ENCODE assay signal across 19 mouse cellular contexts in the genomic region with DNA sequence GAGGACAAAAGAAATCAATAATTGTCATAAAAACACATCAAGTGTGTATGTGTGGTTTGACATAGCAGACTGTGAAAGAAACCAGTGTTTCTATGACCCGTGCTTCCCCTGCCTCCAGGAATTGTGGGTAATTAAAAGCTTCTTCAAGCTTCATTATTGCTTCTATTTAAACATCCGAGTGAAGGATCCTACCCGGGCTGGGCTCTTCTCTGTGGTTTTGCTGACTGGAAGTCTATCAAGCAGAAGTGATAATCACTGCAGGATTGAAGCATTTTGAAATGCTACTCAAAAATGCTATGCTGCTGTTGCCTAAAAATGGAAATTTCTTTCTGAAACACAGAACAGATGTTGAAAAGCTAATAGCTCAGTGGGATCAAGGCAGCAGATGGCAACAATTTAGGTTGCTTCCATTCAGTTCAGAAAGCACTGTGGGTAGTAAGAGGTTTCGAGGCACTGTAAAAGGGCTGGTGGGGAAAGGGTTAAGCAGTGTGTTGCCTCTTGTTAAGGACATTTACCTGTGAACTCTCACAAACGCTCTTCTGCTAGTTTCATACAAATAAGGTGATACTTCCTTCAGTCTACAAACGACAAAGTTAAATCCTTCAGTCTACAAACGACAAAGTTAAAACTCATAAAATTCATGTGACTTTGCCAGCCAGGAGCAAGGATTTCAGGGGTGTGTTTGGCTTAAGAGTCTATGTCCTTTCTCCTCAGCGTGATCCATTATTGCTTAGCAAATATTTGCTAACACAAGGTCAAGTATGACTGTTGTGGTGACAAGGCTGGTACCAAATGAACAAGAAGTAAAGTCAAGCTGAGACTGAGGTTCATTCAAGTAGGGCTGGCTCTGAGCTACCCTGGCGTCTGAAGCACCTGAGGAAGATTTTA. TPM values are rescaled to one million over a fixed set of nuclear protein-coding genes. Genes with fewer than 3 reads are reported as not detected.
DNase-seq lines count a peak whose midpoint lies in the region; ATAC-seq and TF ChIP-seq lines count a peak whose summit lies in the region.
"Had no signal": no experiment of that assay in that cellular context is flagged by ENCODE, and none has a peak within 500 bp of the region (broad histone marks: within the 10 kb centered on the region; RNA-seq: fewer than 3 reads in every experiment).

No protein-coding gene starts in this region.

- H3K4me3 ChIP-seq in forebrain, embryonic 14.5 days (ENCODE audit: low read depth, low read length) = no peak overlapping the region
- no peak overlapping the region for H3K4me3 ChIP-seq in forebrain, embryonic 12.5 days (replicated peaks)
- H3K4me3 ChIP-seq in lung, postnatal 0 days (ENCODE audit: low read depth, low read length) = no peak overlapping the region
- H3K4me3 ChIP-seq in stomach, embryonic 16.5 days (replicated peaks; ENCODE audit: low read length) = no peak overlapping the region
- no peak overlapping the region for H3K4me3 ChIP-seq in midbrain, embryonic 15.5 days
- H3K4me3 ChIP-seq: heart, embryonic 13.5 days had no signal

- H3K4me2 ChIP-seq in forebrain, embryonic 14.5 days (ENCODE audit: low read length) = no peak overlapping the region
- H3K4me2 ChIP-seq in forebrain, embryonic 12.5 days = no peak overlapping the region
- H3K4me2 ChIP-seq in lung, postnatal 0 days (replicated peaks; ENCODE audit: low read depth, low read length) = no peak overlapping the region
- no peak overlapping the region for H3K4me2 ChIP-seq in stomach, embryonic 16.5 days (ENCODE audit: low read depth, low read length)
- H3K4me2 ChIP-seq in midbrain, embryonic 15.5 days = no peak overlapping the region
- H3K4me2 ChIP-seq: heart, embryonic 13.5 days had no signal

- 68% methylated on average over 9 of the region's 9 CpGs for WGBS in forebrain, embryonic 14.5 days
- 70% methylated on average over 9 of the region's 9 CpGs for WGBS in forebrain, embryonic 12.5 days
- WGBS in lung, postnatal 0 days = 53% methylated on average over 9 of the region's 9 CpGs
- 47% methylated on average over 9 of the region's 9 CpGs for WGBS in stomach, embryonic 16.5 days
- 75% methylated on average over 9 of the region's 9 CpGs for WGBS in midbrain, embryonic 15.5 days

- no peak for ATAC-seq in forebrain, embryonic 14.5 days
- ATAC-seq in forebrain, embryonic 12.5 days (ENCODE audit: low FRiP score) = no peak
- peak; percentile 33; the same call in 1 of the 2 replicates for ATAC-seq in lung, postnatal 0 days
- 0 out of 2 replicates have a peak, but pooled peaks have one; percentile 10 for ATAC-seq in granulocyte monocyte progenitor cell, adult 5-6 weeks (replicated peaks; ENCODE audit: poor library complexity, severe bottlenecking)
- ATAC-seq in stomach, embryonic 16.5 days (ENCODE audit: insufficient read depth, low FRiP score) = peak; percentile 44; the same call in 1 of the 2 replicates
- ATAC-seq in midbrain, embryonic 15.5 days (replicated peaks) = no peak
- ATAC-seq: hindbrain, embryonic 16.5 days had no signal

- TF ChIP-seq CTCF in lung, postnatal 0 days (IDR thresholded peaks at IDR 0.05) = no peak

- no peaks in the 10 kb centered on the region for H3K4me1 ChIP-seq in forebrain, embryonic 14.5 days (ENCODE audit: control insufficient read depth, insufficient read depth, low read length)
- no peaks in the 10 kb centered on the region for H3K4me1 ChIP-seq in forebrain, embryonic 12.5 days
- H3K4me1 ChIP-seq in lung, postnatal 0 days (ENCODE audit: insufficient read depth, low read depth, low read length) = no peaks in the 10 kb centered on the region
- H3K4me1 ChIP-seq in stomach, embryonic 16.5 days (ENCODE audit: control insufficient read depth, insufficient read depth, low read length) = no peaks in the 10 kb centered on the region
- H3K4me1 ChIP-seq in midbrain, embryonic 15.5 days = no peaks in the 10 kb centered on the region
- H3K4me1 ChIP-seq: heart, embryonic 13.5 days had no signal

- no peak overlapping the region for H3K27ac ChIP-seq in forebrain, embryonic 14.5 days (ENCODE audit: low read depth, low read length)
- H3K27ac ChIP-seq in forebrain, embryonic 12.5 days = no peak overlapping the region
- no peak overlapping the region for H3K27ac ChIP-seq in lung, postnatal 0 days (ENCODE audit: low read length)
- H3K27ac ChIP-seq in stomach, embryonic 16.5 days (ENCODE audit: low read length) = peak overlapping the region; percentile 43
- no peak overlapping the region for H3K27ac ChIP-seq in midbrain, embryonic 15.5 days
- H3K27ac ChIP-seq: heart, embryonic 13.5 days had no signal

- peak; percentile 32 for DNase-seq in forebrain, embryonic 14.5 days (ENCODE audit: low spot score)
- peak; percentile 71 for DNase-seq in lung, postnatal 0 days (ENCODE audit: low spot score)
- DNase-seq in lung, postnatal 10 days = no peak
- no peak for DNase-seq in right cerebral cortex, postnatal 25 days
- DNase-seq: adrenal gland, adult 2 months; cerebellum, adult 18-20 months; gastrocnemius, postnatal 36 days; heart, postnatal 36 days; kidney, adult 8-10 months; kidney, postnatal 36 days; right cerebral cortex, adult 18-20 months; thymus, postnatal 25 days had no signal

- no peak for TF ChIP-seq EP300 in lung, postnatal 0 days (IDR thresholded peaks at IDR 0.05)

- no peaks in the 10 kb centered on the region for H3K27me3 ChIP-seq in forebrain, embryonic 14.5 days (replicated peaks; ENCODE audit: control insufficient read depth, insufficient read depth, low read length)
- H3K27me3 ChIP-seq in forebrain, embryonic 12.5 days = 0 out of 2 replicates have a peak, but pooled peaks cover 3% of the 10 kb centered on the region
- H3K27me3 ChIP-seq in lung, postnatal 0 days (replicated peaks; ENCODE audit: insufficient read depth, low read length) = no peaks in the 10 kb centered on the region
- no peaks in the 10 kb centered on the region for H3K27me3 ChIP-seq in stomach, embryonic 16.5 days (ENCODE audit: control insufficient read depth, insufficient read depth, low read length)
- H3K27me3 ChIP-seq in midbrain, embryonic 15.5 days (replicated peaks) = no peaks in the 10 kb centered on the region

- H3K36me3 ChIP-seq in forebrain, embryonic 14.5 days (ENCODE audit: control insufficient read depth, insufficient read depth, low read length) = no peaks in the 10 kb centered on the region
- H3K36me3 ChIP-seq in forebrain, embryonic 12.5 days (replicated peaks) = no peaks in the 10 kb centered on the region
- H3K36me3 ChIP-seq in lung, postnatal 0 days (ENCODE audit: insufficient read depth, low read length) = no peaks in the 10 kb centered on the region
- H3K36me3 ChIP-seq in stomach, embryonic 16.5 days (ENCODE audit: control insufficient read depth, insufficient read depth, low read length) = no peaks in the 10 kb centered on the region
- no peaks in the 10 kb centered on the region for H3K36me3 ChIP-seq in midbrain, embryonic 15.5 days (replicated peaks)
- H3K36me3 ChIP-seq: heart, embryonic 13.5 days had no signal

- no peaks in the 10 kb centered on the region for H3K9me3 ChIP-seq in forebrain, embryonic 14.5 days (replicated peaks; ENCODE audit: control insufficient read depth, low read length)
- no peaks in the 10 kb centered on the region for H3K9me3 ChIP-seq in forebrain, embryonic 12.5 days
- no peaks in the 10 kb centered on the region for H3K9me3 ChIP-seq in lung, postnatal 0 days (ENCODE audit: low read length)
- no peaks in the 10 kb centered on the region for H3K9me3 ChIP-seq in stomach, embryonic 16.5 days (replicated peaks; ENCODE audit: control insufficient read depth, low read length)
- H3K9me3 ChIP-seq in midbrain, embryonic 15.5 days = no peaks in the 10 kb centered on the region
- H3K9me3 ChIP-seq: heart, embryonic 13.5 days had no signal

- H3K9ac ChIP-seq in forebrain, embryonic 14.5 days (ENCODE audit: low read length) = no peak overlapping the region
- H3K9ac ChIP-seq in forebrain, embryonic 12.5 days = no peak overlapping the region
- no peak overlapping the region for H3K9ac ChIP-seq in lung, postnatal 0 days (replicated peaks; ENCODE audit: low read depth)
- H3K9ac ChIP-seq in stomach, embryonic 16.5 days (ENCODE audit: low read length) = no peak overlapping the region
- H3K9ac ChIP-seq in midbrain, embryonic 15.5 days = no peak overlapping the region
- H3K9ac ChIP-seq: heart, embryonic 13.5 days had no signal

RNA-seq across cellular contexts. Expression of a gene that starts 43.6 kb away (rescaled TPM):
- 2.1 and 3.0 TPM in 2 replicates for polyA plus RNA-seq in forebrain, embryonic 14.5 days (2014; fragmentation: Nextera tagmentation; extraction: Ambion mirVana)
- 0.17 TPM in 2 replicates for polyA plus RNA-seq in forebrain, embryonic 12.5 days (2016; fragmentation: Nextera tagmentation; extraction: Ambion mirVana)
- polyA plus RNA-seq in lung, postnatal 0 days (2015; fragmentation: Nextera tagmentation; extraction: Ambion mirVana) = 0.96 and 1.2 TPM in 2 replicates
- 20.4 and 24.4 TPM in 2 replicates for total RNA-seq in granulocyte monocyte progenitor cell, adult 5-6 weeks (2014; fragmentation: Nextera tagmentation)
- total RNA-seq in granulocyte monocyte progenitor cell, adult 5-6 weeks (2017) = 12.1 and 13.4 TPM in 2 replicates
- polyA plus RNA-seq in stomach, embryonic 16.5 days (2015; fragmentation: Nextera tagmentation; extraction: Ambion mirVana) = 1.3 and 2.1 TPM in 2 replicates
- 2.0 and 2.6 TPM in 2 replicates for polyA plus RNA-seq in midbrain, embryonic 15.5 days (2015; fragmentation: Nextera tagmentation; extraction: Ambion mirVana)
- total RNA-seq: MEL had no signal

Comparison
In these comparisons a context has a peak if more than half of its experiments do, and no peak if none do; other contexts are left out.
1. DNase-seq: peak in forebrain, embryonic 14.5 days (single experiment) and lung, postnatal 0 days (single experiment); none in lung, postnatal 10 days (single experiment) and right cerebral cortex, postnatal 25 days (single experiment).
2. ATAC-seq: peak in lung, postnatal 0 days (single experiment), granulocyte monocyte progenitor cell, adult 5-6 weeks (single experiment) and stomach, embryonic 16.5 days (single experiment); none in forebrain, embryonic 14.5 days (single experiment), forebrain, embryonic 12.5 days (single experiment) and midbrain, embryonic 15.5 days (single experiment).